Mouse (Mus musculus) cerebellum, postnatal 14 days (tissue): Measurements from ENCODE around the gene Neurod4.

Experiments used
- DNase-seq, 2 experiments: peaks; one replicate each; pipeline ENCODE4 v3.0.0; 2021; ENCODE audit warnings: mixed read lengths in 2 of 2

Gene Neurod4

DNA sequence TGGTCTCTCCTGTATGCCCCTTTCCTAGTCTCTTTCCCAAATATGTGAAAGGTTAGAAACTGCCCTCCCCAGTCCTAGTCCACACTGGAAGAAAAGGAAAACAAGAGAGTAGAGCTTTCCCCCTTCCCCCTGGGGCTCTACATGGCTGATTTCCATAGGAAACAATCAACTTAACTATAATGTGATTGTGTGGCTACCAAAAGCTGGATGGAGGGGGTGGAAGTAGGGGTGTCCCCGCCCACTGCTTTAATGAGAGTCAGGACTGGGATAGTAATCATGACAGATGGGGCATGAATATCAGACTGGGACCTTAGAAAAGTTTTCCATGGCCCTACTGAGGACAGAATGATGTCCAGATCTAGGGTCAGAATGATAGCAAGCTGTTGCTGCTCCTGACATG, 45.5 kb downstream of the Neurod4 start:
- DNase-seq: no peak

DNA sequence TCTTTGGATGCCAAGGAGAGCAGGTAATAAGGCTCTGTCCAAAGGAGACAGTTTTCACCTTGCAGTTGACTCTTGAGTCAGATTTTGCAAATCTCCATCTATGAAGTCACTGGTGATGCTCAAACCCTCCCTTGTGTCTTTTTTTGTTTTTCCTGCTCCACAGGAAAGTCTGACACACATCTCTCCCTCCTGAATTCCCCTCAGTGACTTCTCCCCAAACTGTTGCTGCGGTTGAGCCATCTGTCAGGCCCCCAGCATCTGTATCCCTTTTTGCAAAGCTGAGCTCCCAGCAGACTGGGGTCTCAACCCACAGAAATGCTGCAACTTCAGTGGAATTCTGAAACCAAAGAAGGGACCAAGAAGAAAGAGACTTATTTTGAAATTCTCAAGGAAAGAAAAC, 47.9 kb downstream of the Neurod4 start:
- no peak for DNase-seq

DNA sequence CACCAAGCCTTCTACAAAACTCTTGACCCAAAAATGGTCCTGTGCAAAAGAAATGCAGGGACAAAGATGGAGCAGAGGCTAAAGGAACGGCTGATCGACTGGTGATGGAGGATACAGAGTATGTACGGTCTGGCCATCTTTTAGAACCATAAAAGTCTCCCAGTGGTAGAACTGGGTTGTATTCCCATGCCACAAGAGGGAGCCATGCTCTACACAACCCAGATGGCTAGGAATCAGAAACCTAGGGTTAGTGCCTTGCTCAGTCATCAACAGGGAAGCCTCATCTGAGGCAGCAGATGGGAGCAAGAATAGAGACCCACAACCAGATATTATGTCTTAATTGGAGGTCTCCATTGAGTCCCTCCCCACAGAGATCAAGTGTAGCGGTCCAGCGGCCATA, 50.5 kb downstream of the Neurod4 start:
- DNase-seq: peak in 1 of 2 experiments; percentile 9

GRCm38 (mm10) chr10:130228246-130228645, 51.8 kb downstream of the Neurod4 start:
- DNase-seq: peak; percentile 79

DNA sequence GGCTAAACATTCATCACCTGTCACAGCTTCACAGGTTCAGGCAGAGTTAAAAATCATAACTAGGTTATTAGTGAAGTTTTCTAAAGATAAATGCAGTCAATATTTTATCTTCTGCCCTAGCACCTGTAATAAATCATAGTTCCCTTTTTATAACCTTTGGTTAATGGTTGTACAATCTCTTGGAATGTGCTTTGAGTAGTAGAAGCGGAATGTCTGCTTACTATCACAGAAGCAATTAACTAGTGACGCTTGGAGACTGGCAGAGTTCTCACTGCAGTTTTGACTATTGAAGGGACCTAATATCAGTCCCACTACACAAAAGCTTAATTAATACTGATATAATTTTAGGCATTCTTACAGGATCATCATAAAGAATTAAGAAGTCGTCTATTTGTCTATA, 55.0 kb downstream of the Neurod4 start:
- DNase-seq: no peak
